Mouse (Mus musculus) lung, postnatal 0 days (tissue): ENCODE measurements around the gene Snrnp27. TPM values are rescaled to one million over a fixed set of nuclear protein-coding genes. Genes with fewer than 3 reads are reported as not detected.

Experiments
- ATAC-seq: fragments of 200-750 bp; cut with Nextera tagmentation; 2 replicates; pipeline ENCODE4 v1.8.0; 2017; ENCODE audit warnings: moderate library complexity
- DNase-seq: peaks from one replicate; pipeline ENCODE4 v3.0.0-alpha.2; 2016; ENCODE audit warnings: low spot score
- H3K27ac ChIP-seq: fragments of 300-500 bp; sonication (generic); 2 replicates; pipeline ENCODE4 v1.5.1; 2014; ENCODE audit warnings: antibody characterized with exemption, mild to moderate bottlenecking, low read length, mixed read lengths
- H3K27me3 ChIP-seq: fragments of 300-500 bp; sonication (generic); replicated peaks from 2 replicates; pipeline ENCODE4 v1.6.1; 2014; ENCODE audit warnings: low read length, mixed read lengths; ENCODE audit not compliant: insufficient read depth
- H3K36me3 ChIP-seq: fragments of 300-500 bp; sonication (generic); 2 replicates; pipeline ENCODE4 v1.6.1; 2014; ENCODE audit warnings: low read length, mixed read lengths; ENCODE audit not compliant: insufficient read depth
- H3K4me1 ChIP-seq: fragments of 300-500 bp; sonication (generic); 2 replicates; pipeline ENCODE4 v1.6.1; 2014; ENCODE audit warnings: antibody characterized with exemption, low read depth, low read length, mixed read lengths; ENCODE audit not compliant: insufficient read depth
- H3K4me2 ChIP-seq: fragments of 300-500 bp; sonication (generic); replicated peaks from 2 replicates; pipeline ENCODE4 v1.6.1; 2014; ENCODE audit warnings: low read depth, mild to moderate bottlenecking, low read length, moderate library complexity, mixed read lengths
- H3K4me3 ChIP-seq: fragments of 300-500 bp; sonication (generic); 2 replicates; pipeline ENCODE4 v1.5.1; 2014; ENCODE audit warnings: low read depth, low read length
- H3K9ac ChIP-seq: fragments of 300-500 bp; sonication (generic); replicated peaks from 2 replicates; pipeline ENCODE4 v1.6.1; 2014; ENCODE audit warnings: low read depth, mild to moderate bottlenecking
- H3K9me3 ChIP-seq: fragments of 300-500 bp; sonication (generic); 2 replicates; pipeline ENCODE4 v1.6.1; 2016; ENCODE audit warnings: low read length, mixed read lengths
- CTCF ChIP-seq: IDR thresholded peaks from 2 replicates; pipeline ENCODE4 v1.5.1; 2016; ENCODE audit warnings: antibody characterized with exemption, mild to moderate bottlenecking
- EP300 ChIP-seq: IDR thresholded peaks from 2 replicates; pipeline ENCODE4 v1.6.1; 2016; ENCODE audit warnings: antibody characterized with exemption, mild to moderate bottlenecking, control low read depth
- WGBS: fragments of 180-500 bp; shearing (Covaris S2); extraction: QIAGEN DNeasy Blood & Tissue Kit; methylation state at CpG from one replicate; pipeline ENCODE4 v1.1.7; 2014; 5-methylcytosine and 5-hydroxymethylcytosine counted together
- polyA plus RNA-seq: library from polyadenylated mRNA; unstranded; fragments of >200 nt; fragmentation: Nextera tagmentation; extraction: Ambion mirVana; gene quantifications from 2 replicates; pipeline ENCODE4 v1.2.1, GENCODE M21; 2015

Snrnp27 gene
- polyA plus RNA-seq, 1 experiment from 2014 or later: 91.2 TPM

- WGBS: 0% methylated on average over 26 of the region's 76 CpGs
- peak within 1 kb of the TSS; percentile 87 for H3K9ac ChIP-seq
- H3K4me3 ChIP-seq: peak within 1 kb of the TSS; percentile 99
- DNase-seq (peak; percentile 16), ATAC-seq (peak; percentile 3; the same call in 1 of the 2 replicates)
- H3K27me3 ChIP-seq: no peaks in the 10 kb centered on the region
- no peaks in the 10 kb centered on the region for H3K9me3 ChIP-seq
- peaks cover 12% of the 10 kb centered on the region; the same call in 1 of the 2 replicates for H3K4me1 ChIP-seq
- H3K27ac ChIP-seq: peak within 1 kb of the TSS; percentile 90
- peak within 1 kb of the TSS; percentile 95 for H3K4me2 ChIP-seq
- no peak; the same call in 1 of the 2 replicates for TF ChIP-seq CTCF
- no peak for TF ChIP-seq EP300
- peaks cover 16% of the 10 kb centered on the region; the same call in 1 of the 2 replicates for H3K36me3 ChIP-seq
Measured at GRCm38 (mm10) chr6:86668580-86669239, 15.6 kb downstream of the Snrnp27 start, which contains the start of gene Mxd1. Mxd1 (minus strand) TSS chr6:86669161.

GRCm38 (mm10) chr6:86667061-86667460 is 17.3 kb downstream of the Snrnp27 start:
- peak overlapping the region; percentile 99; the same call in 1 of the 2 replicates for H3K4me3 ChIP-seq
- H3K4me1 ChIP-seq: peaks cover 12% of the 10 kb centered on the region; the same call in 1 of the 2 replicates
- no peaks in the 10 kb centered on the region for H3K27me3 ChIP-seq
- no peak overlapping the region for H3K9ac ChIP-seq
- TF ChIP-seq CTCF (no peak), EP300 (no peak)
- DNase-seq (no peak), ATAC-seq (no peak)
- H3K9me3 ChIP-seq: no peaks in the 10 kb centered on the region
- H3K36me3 ChIP-seq: peaks cover 21% of the 10 kb centered on the region
- H3K27ac ChIP-seq: no peak overlapping the region
- H3K4me2 ChIP-seq: peak overlapping the region; percentile 95
- WGBS: 92% methylated on average over 10 of the region's 10 CpGs

GRCm38 (mm10) chr6:86665560-86666307 is 18.6 kb downstream of the Snrnp27 start:
- no peak overlapping the region for H3K9ac ChIP-seq
- no peaks in the 10 kb centered on the region for H3K27me3 ChIP-seq
- H3K36me3 ChIP-seq: peaks cover 23% of the 10 kb centered on the region; the same call in 1 of the 2 replicates
- H3K9me3 ChIP-seq: no peaks in the 10 kb centered on the region
- H3K4me1 ChIP-seq: peaks cover 12% of the 10 kb centered on the region; the same call in 1 of the 2 replicates
- H3K4me2 ChIP-seq: no peak overlapping the region
- DNase-seq (peak; percentile 29), ATAC-seq (no peak)
- H3K4me3 ChIP-seq: no peak overlapping the region
- H3K27ac ChIP-seq: no peak overlapping the region
- TF ChIP-seq EP300 (no peak), CTCF (no peak)
- 72% methylated on average over 17 of the region's 17 CpGs for WGBS

- Histone ChIP-seq H3K27ac (no peak overlapping the region), H3K4me3 (no peak overlapping the region), H3K9ac (no peak overlapping the region), H3K4me2 (no peak overlapping the region), H3K36me3 (peaks cover 23% of the 10 kb centered on the region; the same call in 1 of the 2 replicates), H3K9me3 (no peaks in the 10 kb centered on the region), H3K27me3 (no peaks in the 10 kb centered on the region), H3K4me1 (peaks cover 12% of the 10 kb centered on the region; the same call in 1 of the 2 replicates)
- WGBS: 76% methylated on average over 5 of the region's 5 CpGs
- DNase-seq (no peak), ATAC-seq (no peak)
- no peak for TF ChIP-seq CTCF
- no peak for TF ChIP-seq EP300
Measured at GRCm38 (mm10) chr6:86665076-86665475, 19.2 kb downstream of the Snrnp27 start.

GRCm38 (mm10) chr6:86660161-86660877 is 24.0 kb downstream of the Snrnp27 start:
- peaks cover 35% of the 10 kb centered on the region for H3K36me3 ChIP-seq
- WGBS: 61% methylated on average over 9 of the region's 9 CpGs

More at GRCm38 (mm10) chr6:86660161-86660877, 24.0 kb downstream of the Snrnp27 start:
- no peaks in the 10 kb centered on the region for H3K9me3 ChIP-seq
- no peak overlapping the region for H3K4me2 ChIP-seq
- H3K27me3 ChIP-seq: no peaks in the 10 kb centered on the region
- TF ChIP-seq EP300 (no peak), CTCF (no peak)
- ATAC-seq (0 out of 2 replicates have a peak, but pooled peaks have one; percentile 14), DNase-seq (no peak)
- no peak overlapping the region for H3K27ac ChIP-seq
- H3K9ac ChIP-seq: no peak overlapping the region
- no peak overlapping the region for H3K4me3 ChIP-seq
- no peaks in the 10 kb centered on the region for H3K4me1 ChIP-seq
